Mouse (Mus musculus) olfactory bulb, adult 2 months (tissue): Measurements from ENCODE around the gene Ccnl1.

Experiments used
- CTCF ChIP-seq: fragments of 200-500 bp; IDR thresholded peaks from 2 replicates; pipeline ENCODE4 v1.5.1; 2012; ENCODE audit warnings: low read depth, mild to moderate bottlenecking, low read length, moderate library complexity; ENCODE audit not compliant: insufficient read depth
- POLR2A ChIP-seq: fragments of 200-500 bp; IDR thresholded peaks from 2 replicates; pipeline ENCODE4 v1.6.1; 2012; ENCODE audit warnings: mild to moderate bottlenecking, low read depth, low read length, moderate library complexity; ENCODE audit not compliant: insufficient read depth

DNA sequence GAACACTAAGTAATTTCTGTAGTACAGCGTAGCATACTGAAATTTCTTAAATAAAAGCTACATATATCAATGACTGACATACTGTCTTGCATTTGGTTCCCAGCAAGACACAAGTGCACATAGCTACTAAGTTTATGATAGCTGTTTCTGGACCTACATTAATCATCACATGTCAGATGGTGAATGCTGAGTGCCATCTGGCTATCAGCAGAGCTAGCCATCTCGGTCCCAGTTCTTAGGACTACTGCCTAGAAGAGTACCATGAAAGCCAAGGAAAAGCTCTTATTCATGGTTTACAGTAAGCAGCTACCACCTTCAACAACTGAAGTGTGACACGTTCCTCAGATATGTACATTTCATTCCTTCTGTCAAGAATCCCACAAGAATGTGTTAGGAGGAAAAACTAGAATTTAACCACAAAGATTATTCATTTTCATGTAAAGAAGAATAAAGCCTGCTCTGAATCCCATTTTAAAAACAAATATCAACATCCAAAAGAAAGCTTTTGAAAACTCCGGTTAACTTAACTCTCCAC, 7.2 kb downstream of the Ccnl1 start:
- TF ChIP-seq CTCF (no peak), POLR2A (no peak)
